Mouse (Mus musculus) bone marrow macrophage, adult 2 months (primary cell): ENCODE data around the gene Dand5.

Experiments
- CTCF ChIP-seq: IDR thresholded peaks from 2 replicates; pipeline ENCODE4 v1.5.1; 2012; ENCODE audit warnings: low read depth, mild to moderate bottlenecking, low read length, moderate library complexity
- POLR2A ChIP-seq: IDR thresholded peaks from 2 replicates; pipeline ENCODE4 v1.6.1; 2012; ENCODE audit warnings: mild to moderate bottlenecking, low read depth, low read length, borderline replicate concordance

DNA sequence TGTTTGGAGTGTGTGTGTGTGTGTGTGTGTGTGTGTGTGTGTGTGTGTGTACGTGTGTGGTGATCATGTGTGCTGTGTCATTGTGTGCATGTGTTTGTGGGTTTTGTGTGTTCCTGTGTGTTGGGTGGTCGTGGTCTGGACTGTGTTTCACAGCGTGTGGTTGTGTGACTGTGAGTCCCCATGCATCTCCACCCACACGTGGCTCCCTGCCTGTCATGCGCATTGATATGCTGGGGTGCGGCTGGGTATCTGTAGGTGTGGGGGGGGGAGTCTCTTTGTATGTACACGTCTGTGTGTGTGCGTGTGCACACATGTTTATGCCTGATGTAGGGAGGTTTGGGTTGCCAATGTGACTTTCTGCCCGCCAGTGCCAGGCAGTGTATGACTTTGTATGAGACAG lies 29.5 kb downstream of the Dand5 start:
- TF ChIP-seq POLR2A, result no peak
- TF ChIP-seq CTCF, result no peak
